Mouse (Mus musculus) urinary bladder, adult 2 months (tissue): ENCODE measurements around the gene Antxr1. TPM values are rescaled to one million over a fixed set of nuclear protein-coding genes. Genes with fewer than 3 reads are reported as not detected.

Experiments used
- DNase-seq: peaks from one replicate; pipeline ENCODE4 v3.0.0; 2022; ENCODE audit warnings: low spot score
- polyA plus RNA-seq: library from polyadenylated mRNA; depleted of rRNA; stranded (reverse); fragments of >200 nt; gene quantifications from 2 replicates; pipeline ENCODE4 v1.2.3, GENCODE M21; 2012

The Antxr1 gene
- polyA plus RNA-seq, 1 experiment: 28.5 TPM

DNA sequence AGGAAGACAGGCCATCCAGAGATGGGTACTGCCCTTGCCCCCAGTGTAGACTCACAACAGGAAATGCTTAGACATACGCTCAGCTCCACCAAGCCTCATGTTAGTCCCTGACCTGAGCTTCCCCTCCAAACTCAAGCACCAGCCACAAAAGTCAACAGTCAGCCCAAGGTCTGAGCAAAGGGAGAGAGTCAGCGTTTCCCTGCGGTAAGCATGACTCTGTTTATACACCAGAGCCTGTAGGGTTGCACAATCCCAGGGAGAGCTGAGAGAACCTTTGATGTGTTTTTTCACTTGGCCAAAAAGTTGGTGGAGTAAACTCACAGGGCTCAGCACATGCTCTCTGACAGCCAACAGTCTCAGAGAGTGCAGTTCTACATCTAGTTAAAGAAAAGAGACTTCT is 145.9 kb downstream of the Antxr1 start:
- DNase-seq: no peak

- no peak for DNase-seq
Measured at GRCm38 (mm10) chr6:87186988-87187387, 148.6 kb downstream of the Antxr1 start.

- no peak for DNase-seq
Measured at GRCm38 (mm10) chr6:87184418-87184817, 151.2 kb downstream of the Antxr1 start.

- DNase-seq: no peak
Measured at GRCm38 (mm10) chr6:87183981-87184380, 151.6 kb downstream of the Antxr1 start.

DNA sequence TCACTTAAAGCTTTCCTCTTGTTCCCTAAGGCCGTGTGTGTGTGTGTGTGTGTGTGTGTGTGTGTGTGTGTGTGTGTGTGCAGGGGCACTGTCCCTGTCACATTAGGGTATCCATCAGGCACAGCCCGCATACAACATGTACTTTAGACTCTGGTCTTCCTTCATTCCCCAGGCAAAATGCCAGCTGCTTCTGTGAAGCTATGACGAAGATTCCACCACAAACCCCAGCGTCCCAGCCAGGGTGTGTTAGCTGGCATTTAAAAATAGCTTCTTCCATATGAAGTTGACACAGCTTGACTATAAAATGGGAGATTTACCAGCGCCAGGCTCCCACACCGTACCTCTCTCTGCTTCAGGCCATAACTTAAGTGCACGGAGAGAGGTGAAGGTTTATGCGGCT is 152.5 kb downstream of the Antxr1 start:
- DNase-seq: no peak

DNA sequence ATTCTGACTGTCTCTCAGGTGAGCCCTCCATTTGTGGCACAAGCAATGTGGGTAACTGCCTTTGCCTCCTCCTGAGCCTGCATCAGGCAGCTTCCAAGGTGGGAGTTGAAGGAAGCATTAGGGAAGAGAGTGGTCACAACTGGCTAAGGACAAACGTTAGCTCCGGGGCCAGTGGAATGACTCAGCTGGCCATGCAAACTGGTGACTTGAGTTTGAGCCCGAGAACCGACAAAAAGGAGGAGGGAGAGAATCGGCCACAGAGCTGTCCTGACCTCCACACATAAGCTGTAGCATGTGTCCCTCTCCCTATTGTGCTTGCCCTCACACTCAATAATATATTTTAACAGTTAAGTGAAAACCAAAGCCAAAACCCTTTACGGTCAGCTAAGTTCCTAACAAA is 152.9 kb downstream of the Antxr1 start:
- DNase-seq: no peak

- no peak for DNase-seq
Measured at GRCm38 (mm10) chr6:87171461-87171860, 164.2 kb downstream of the Antxr1 start.

DNA sequence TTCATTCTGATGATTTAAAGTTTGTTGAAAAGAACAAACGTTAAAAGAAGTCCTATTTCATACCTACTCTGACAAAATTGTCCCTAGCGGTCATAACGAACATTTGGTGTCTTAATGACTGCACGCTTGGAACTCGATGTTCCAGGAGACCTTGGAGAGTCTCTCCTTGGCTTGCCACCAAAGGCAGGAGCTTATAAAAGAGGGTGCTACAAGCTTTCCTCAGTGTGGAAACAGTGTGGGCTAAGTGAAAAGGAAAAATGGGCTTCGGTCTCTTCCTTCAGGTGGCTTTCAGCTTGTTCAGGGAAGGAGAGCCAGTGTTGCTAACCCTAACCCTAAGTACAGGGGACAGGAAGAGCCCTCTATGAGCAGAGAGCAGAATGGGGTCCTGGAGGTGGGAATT is 164.7 kb downstream of the Antxr1 start:
- no peak for DNase-seq

DNA sequence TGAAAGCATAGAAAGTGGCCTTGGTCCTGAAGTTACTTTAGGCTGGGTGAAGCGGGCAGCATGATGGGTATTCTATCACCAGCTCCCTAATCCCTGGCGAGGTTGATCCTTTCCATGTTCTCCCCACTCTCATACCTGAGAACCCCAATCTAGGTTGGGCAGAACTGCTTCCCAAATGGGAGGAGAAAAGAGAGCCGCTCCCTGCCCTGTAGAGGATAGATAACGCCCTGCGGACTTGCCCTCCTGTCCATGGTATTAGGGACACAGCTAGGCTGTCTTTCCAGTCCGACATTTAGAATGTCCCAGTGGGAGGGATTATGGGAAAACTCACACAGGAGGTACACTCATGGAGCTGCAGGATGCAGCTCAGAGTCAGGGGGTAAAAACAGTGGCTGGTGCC is 165.3 kb downstream of the Antxr1 start:
- no peak for DNase-seq

DNA sequence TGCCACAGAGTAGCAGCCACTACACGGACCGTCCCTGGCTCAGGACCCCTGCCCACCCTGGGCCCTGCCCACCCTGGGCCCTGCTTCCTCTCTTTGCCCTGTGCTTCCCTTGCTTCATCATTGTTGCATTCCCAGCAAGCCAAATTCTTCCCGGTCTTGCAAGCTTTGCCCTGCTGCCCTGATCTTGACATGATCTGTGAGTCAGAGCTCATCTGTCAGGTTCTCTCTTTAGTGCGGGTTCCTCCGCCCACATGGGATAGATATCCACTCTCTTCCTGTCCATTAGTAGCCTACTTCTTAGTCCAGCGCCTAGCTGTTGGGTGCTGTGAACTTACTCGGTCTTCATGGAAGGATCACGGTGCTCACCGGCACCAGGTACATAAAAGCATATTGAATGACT is 167.6 kb downstream of the Antxr1 start:
- no peak for DNase-seq

GRCm38 (mm10) chr6:87166673-87167305 is 168.8 kb downstream of the Antxr1 start:
- no peak for DNase-seq

GRCm38 (mm10) chr6:87165536-87166311 is 169.9 kb downstream of the Antxr1 start:
- no peak for DNase-seq

DNA sequence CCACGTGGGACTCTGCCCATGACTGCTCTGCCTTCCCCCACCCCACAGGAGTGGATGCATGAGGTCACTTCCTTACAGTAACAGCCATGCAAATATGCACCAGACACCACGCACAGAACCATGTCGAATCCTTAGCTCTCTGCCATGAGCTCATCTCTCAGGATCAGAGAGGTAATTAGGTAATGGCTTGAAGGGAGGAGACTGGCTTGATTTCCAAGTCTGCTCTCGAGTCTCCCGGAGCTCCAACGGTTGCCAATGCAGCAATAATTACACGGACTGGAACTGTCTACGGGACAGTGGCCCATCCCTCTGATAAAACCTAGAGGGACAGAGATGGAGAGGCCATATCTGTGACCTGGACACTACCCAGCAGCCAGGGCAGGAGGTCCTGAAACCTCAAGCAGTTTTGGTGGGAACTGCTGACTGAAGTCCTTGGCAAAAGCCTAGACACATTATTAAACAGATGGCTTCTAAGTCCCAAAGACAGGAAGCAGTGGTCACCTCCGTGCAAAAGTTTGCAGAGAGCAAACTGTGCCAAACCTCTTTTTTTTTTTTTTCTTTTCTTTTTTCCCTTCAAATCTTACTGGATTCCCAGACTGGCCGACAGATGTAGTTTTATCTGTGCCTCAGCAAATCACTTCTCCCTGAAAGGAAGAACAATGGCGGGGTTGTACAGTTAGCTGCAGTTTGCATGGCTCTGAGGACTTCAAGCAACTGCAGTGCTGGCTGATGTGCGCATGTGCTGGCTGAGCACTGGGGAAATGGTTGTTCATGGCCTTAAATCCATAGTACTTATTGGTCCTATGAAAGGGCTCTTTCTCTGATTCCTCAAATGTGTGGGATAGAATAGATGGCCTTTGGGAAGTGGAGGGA is 174.0 kb downstream of the Antxr1 start:
- no peak for DNase-seq

- no peak for DNase-seq
Measured at GRCm38 (mm10) chr6:87160196-87160595, 175.4 kb downstream of the Antxr1 start.

- no peak for DNase-seq
Measured at GRCm38 (mm10) chr6:87158062-87158623, 177.5 kb downstream of the Antxr1 start.

GRCm38 (mm10) chr6:87153836-87154235 is 181.8 kb downstream of the Antxr1 start:
- DNase-seq: no peak

- DNase-seq: no peak
Measured at GRCm38 (mm10) chr6:87153231-87153580, 182.4 kb downstream of the Antxr1 start.

DNA sequence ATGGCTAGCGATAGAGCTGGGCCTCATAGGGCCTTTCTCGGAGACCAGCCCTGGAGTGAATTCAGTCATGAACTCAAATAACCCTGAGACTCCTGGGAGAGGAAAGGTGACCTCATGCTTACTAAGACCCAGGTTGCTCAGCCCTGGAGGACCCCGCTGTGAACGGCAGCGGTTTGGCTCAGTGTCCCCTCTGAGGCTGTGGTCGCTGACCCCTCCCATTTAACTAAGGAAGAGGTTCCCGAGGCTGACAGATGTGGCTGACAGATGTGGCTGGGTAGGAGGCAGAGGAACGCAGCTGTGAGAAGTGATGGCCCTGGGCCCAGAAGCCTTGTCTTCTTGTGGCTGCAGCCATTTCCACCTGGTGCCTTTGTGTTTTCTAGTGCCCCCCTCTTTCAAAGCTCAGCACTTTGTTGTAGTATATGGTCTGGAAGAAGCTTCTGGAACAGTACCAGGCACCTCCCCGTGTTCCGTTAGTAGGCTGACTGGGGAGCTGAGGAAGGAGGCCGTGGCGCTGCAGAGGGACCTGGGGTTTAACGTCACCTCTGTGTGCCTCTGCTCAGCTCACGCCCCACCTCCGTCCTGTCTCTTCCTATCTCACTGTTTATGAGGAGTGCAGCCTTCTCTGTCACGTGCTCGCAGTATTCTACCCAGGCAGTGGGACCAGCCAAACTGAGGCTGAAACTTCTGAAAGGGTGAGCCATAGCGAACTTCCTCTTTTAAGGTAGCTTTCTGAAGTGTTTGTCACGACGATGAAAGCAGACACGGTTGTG is 183.0 kb downstream of the Antxr1 start:
- no peak for DNase-seq

- DNase-seq: no peak
Measured at GRCm38 (mm10) chr6:87151427-87151826, 184.2 kb downstream of the Antxr1 start.

GRCm38 (mm10) chr6:87150471-87150870 is 185.2 kb downstream of the Antxr1 start:
- no peak for DNase-seq

- no peak for DNase-seq
Measured at GRCm38 (mm10) chr6:87147921-87148320, 187.7 kb downstream of the Antxr1 start.

GRCm38 (mm10) chr6:87143594-87143993 is 192.0 kb downstream of the Antxr1 start:
- no peak for DNase-seq
